Mouse (Mus musculus) intestine, embryonic 16.5 days (tissue): ENCODE data around the gene Col8a1. TPM values are rescaled to one million over a fixed set of nuclear protein-coding genes. Genes with fewer than 3 reads are reported as not detected.

Experiments used
- ATAC-seq: fragments of 200-750 bp; cut with Nextera tagmentation; 2 replicates; pipeline ENCODE4 v1.8.0; 2017; ENCODE audit warnings: moderate TSS enrichment, moderate library complexity
- H3K27ac ChIP-seq: fragments of 300-500 bp; sonication (generic); 2 replicates; pipeline ENCODE4 v1.5.1; 2014; ENCODE audit warnings: mild to moderate bottlenecking, low read length
- H3K27me3 ChIP-seq: fragments of 300-500 bp; sonication (generic); replicated peaks from 2 replicates; pipeline ENCODE4 v1.6.1; 2014; ENCODE audit warnings: low read length, control low read depth, mixed read lengths; ENCODE audit not compliant: control insufficient read depth, insufficient read depth
- H3K36me3 ChIP-seq: fragments of 300-500 bp; sonication (generic); 2 replicates; pipeline ENCODE4 v1.6.1; 2014; ENCODE audit warnings: low read length, control low read depth; ENCODE audit not compliant: control insufficient read depth, insufficient read depth
- H3K4me1 ChIP-seq: fragments of 300-500 bp; sonication (generic); 2 replicates; pipeline ENCODE4 v1.6.1; 2014; ENCODE audit warnings: low read length, control low read depth, mixed read lengths; ENCODE audit not compliant: control insufficient read depth, insufficient read depth
- H3K4me2 ChIP-seq: fragments of 300-500 bp; sonication (generic); 2 replicates; pipeline ENCODE4 v1.6.1; 2014; ENCODE audit warnings: low read depth, low read length, control low read depth
- H3K4me3 ChIP-seq: fragments of 300-500 bp; sonication (generic); 2 replicates; pipeline ENCODE4 v1.5.1; 2014; ENCODE audit warnings: mild to moderate bottlenecking, low read length
- H3K9ac ChIP-seq: fragments of 300-500 bp; sonication (generic); 2 replicates; pipeline ENCODE4 v1.6.1; 2014; ENCODE audit warnings: low read depth, low read length
- H3K9me3 ChIP-seq: fragments of 300-500 bp; sonication (generic); 2 replicates; pipeline ENCODE4 v1.6.1; 2016; ENCODE audit warnings: low read length, control low read depth; ENCODE audit not compliant: control insufficient read depth
- WGBS: fragments of 180-500 bp; shearing (Covaris S2); extraction: QIAGEN DNeasy Blood & Tissue Kit; methylation state at CpG from one replicate; pipeline ENCODE4 v1.1.7; 2014; 5-methylcytosine and 5-hydroxymethylcytosine counted together
- polyA plus RNA-seq: library from polyadenylated mRNA; unstranded; fragments of >200 nt; fragmentation: Nextera tagmentation; extraction: Ambion mirVana; gene quantifications from 2 replicates; pipeline ENCODE4 v1.2.1, GENCODE M21; 2015

Col8a1 gene
- polyA plus RNA-seq, 1 experiment from 2014 or later = 3.4 TPM

DNA sequence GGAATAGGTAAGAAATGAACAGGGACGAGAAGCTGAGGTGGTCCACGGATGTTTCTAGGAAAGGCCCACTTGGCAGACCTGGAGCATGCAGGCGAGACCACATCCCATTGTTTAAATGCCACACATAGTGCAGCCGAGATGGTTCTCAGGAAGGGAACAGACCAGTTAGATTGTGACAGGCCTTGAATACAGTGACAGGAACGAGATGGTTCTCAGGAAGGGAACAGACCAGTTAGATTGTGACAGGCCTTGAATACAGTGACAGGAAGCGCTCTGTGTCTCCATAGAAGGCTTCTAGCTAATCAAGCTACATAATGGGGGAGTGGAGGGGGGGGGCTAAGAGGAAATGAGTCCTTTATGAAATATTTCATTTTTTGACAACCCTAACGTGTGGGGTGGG lies 174.5 kb downstream of the Col8a1 start:
- Histone ChIP-seq H3K9ac (no peak overlapping the region), H3K27me3 (no peaks in the 10 kb centered on the region), H3K9me3 (no peaks in the 10 kb centered on the region), H3K4me1 (no peaks in the 10 kb centered on the region), H3K4me2 (no peak overlapping the region), H3K27ac (no peak overlapping the region), H3K4me3 (no peak overlapping the region), H3K36me3 (0 out of 2 replicates have a peak, but pooled peaks cover 2% of the 10 kb centered on the region)
- ATAC-seq = no peak
- 69% methylated on average over 7 of the region's 7 CpGs for WGBS

- H3K9me3 ChIP-seq = no peaks in the 10 kb centered on the region
- WGBS = 95% methylated on average over 1 of the region's 1 CpGs
- H3K4me1 ChIP-seq = peaks cover 5% of the 10 kb centered on the region; the same call in 1 of the 2 replicates
These were observed 177.0 kb downstream of the Col8a1 start for GRCm38 (mm10) chr16:57577519-57577918.

DNA sequence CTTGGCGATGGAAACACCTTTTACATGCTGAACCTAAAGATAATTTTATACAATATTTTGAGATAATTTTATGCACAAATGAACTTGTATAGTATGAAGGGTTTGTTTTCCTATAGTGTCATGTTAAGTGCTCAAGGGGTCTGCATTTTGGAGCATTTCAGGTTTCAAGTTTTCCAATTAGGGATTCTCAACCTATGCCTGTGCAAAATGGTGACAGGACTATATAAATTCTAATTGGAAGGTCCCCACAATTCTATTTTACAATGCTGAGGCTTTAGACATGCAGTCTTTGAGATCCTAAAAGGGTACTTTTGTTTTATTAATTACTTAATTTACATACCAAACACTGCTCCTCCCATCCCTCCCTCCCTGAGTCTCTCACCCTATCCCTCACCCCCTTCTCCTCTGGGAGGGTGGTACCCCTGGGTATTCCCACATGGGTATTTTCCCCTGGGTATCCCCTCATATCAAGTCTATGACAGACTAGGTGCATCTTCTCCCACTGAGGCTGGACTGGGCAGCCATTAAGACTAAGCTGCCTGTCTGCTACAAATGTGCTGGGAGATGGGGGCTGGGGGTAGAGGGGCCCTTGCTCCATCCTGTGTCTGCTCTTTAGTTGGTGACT lies 178.7 kb downstream of the Col8a1 start:
- ATAC-seq = no peak
- WGBS = 97% methylated on average over 1 of the region's 1 CpGs

More at GRCm38 (mm10) chr16:57577519-57577918, 177.0 kb downstream of the Col8a1 start:
- no peak for ATAC-seq
- H3K27ac ChIP-seq = no peak overlapping the region
- H3K36me3 ChIP-seq = 0 out of 2 replicates have a peak, but pooled peaks cover 2% of the 10 kb centered on the region
- H3K9ac ChIP-seq = no peak overlapping the region
- no peaks in the 10 kb centered on the region for H3K27me3 ChIP-seq
- H3K4me3 ChIP-seq = no peak overlapping the region
- H3K4me2 ChIP-seq = no peak overlapping the region

More for the DNA sequence above, 178.7 kb downstream of the Col8a1 start:
- Histone ChIP-seq H3K4me1 (peaks cover 10% of the 10 kb centered on the region), H3K9ac (no peak overlapping the region), H3K9me3 (no peaks in the 10 kb centered on the region), H3K4me2 (no peak overlapping the region), H3K4me3 (no peak overlapping the region), H3K36me3 (0 out of 2 replicates have a peak, but pooled peaks cover 2% of the 10 kb centered on the region), H3K27me3 (no peaks in the 10 kb centered on the region), H3K27ac (no peak overlapping the region)

Other genes starting within 250 kb of the Col8a1 start
- gene Cmss1, start 147.9 kb downstream of the Col8a1 start, polyA plus RNA-seq = 35.1 and 41.4 TPM in 2 replicates